8 mouse cellular contexts compared by ENCODE assay signal in genomic region chr5:139371631-139372401, GRCm38 (mm10). TPM values are rescaled to one million over a fixed set of nuclear protein-coding genes. Genes with fewer than 3 reads are reported as not detected.
A peak's percentile ranks its signal among the peaks of the same experiment; 100 is the strongest.
DNase-seq lines count a peak whose midpoint lies in the region; ATAC-seq and TF ChIP-seq lines count a peak whose summit lies in the region.

No protein-coding gene starts in this region.

- 3% methylated on average over 35 of the region's 39 CpGs for WGBS in hindbrain, embryonic 16.5 days
- 2% methylated on average over 39 of the region's 39 CpGs for WGBS in macrophage (ENCODE audit: missing documents)

- no peak for TF ChIP-seq CTCF in left cerebral cortex, adult 2 months (IDR thresholded peaks at IDR 0.05)

- H3K79me2 ChIP-seq in macrophage (ENCODE audit: inconsistent target) = peaks cover 60% of the 10 kb centered on the region

- peak overlapping the region; percentile 89 for H3K4me2 ChIP-seq in hindbrain, embryonic 16.5 days (ENCODE audit: low read length)

- intact Hi-C loops in left cerebral cortex, adult 2 months (cut with DNase I) = no loop called here

- ATAC-seq in activated CD4-positive, CD25-positive, alpha-beta regulatory T cell, adult 4 months = peak; percentile 95
- ATAC-seq in hindbrain, embryonic 16.5 days = peak; percentile 95

- no peaks in the 10 kb centered on the region for H3K36me3 ChIP-seq in hindbrain, embryonic 16.5 days (ENCODE audit: control insufficient read depth, insufficient read depth, low read length)
- H3K36me3 ChIP-seq in macrophage (ENCODE audit: inconsistent target) = no peaks in the 10 kb centered on the region

- H3K27ac ChIP-seq in hindbrain, embryonic 16.5 days (ENCODE audit: low read depth, low read length) = peak overlapping the region; percentile 86
- peak overlapping the region; percentile 94 for H3K27ac ChIP-seq in left cerebral cortex, adult 2 months
- peak overlapping the region; percentile 99 for H3K27ac ChIP-seq in macrophage

- no peaks in the 10 kb centered on the region for H3K9me3 ChIP-seq in hindbrain, embryonic 16.5 days (ENCODE audit: control insufficient read depth, low read length)

- no peaks in the 10 kb centered on the region for H3K27me3 ChIP-seq in hindbrain, embryonic 16.5 days (replicated peaks; ENCODE audit: control insufficient read depth, insufficient read depth, low read length)

- peak overlapping the region; percentile 95 for H3K9ac ChIP-seq in hindbrain, embryonic 16.5 days (ENCODE audit: low read depth, low read length)

- peak; percentile 82 to 91 for DNase-seq in cerebellum, postnatal 4 days (ENCODE audit: low spot score in 2 of 2)
- peak; percentile 91 for DNase-seq in gastrocnemius, adult 18-20 months (ENCODE audit: low spot score)
- peak; percentile 86 for DNase-seq in left cerebral cortex, adult 2 months (ENCODE audit: extremely low spot score in 1 of 2, low spot score in 2 of 2)
- peak; percentile 87 for DNase-seq in retina, postnatal 7 days (ENCODE audit: low read depth, low spot score)
- DNase-seq in urinary bladder, adult 2 months (ENCODE audit: low spot score) = peak; percentile 81

- peak overlapping the region; percentile 72 for H3K4me3 ChIP-seq in hindbrain, embryonic 16.5 days (ENCODE audit: low read length)
- peak overlapping the region; percentile 86 for H3K4me3 ChIP-seq in left cerebral cortex, adult 2 months
- H3K4me3 ChIP-seq in macrophage (ENCODE audit: inconsistent target) = peak overlapping the region; percentile 73

- peaks cover 18% of the 10 kb centered on the region for H3K4me1 ChIP-seq in hindbrain, embryonic 16.5 days (ENCODE audit: control insufficient read depth, insufficient read depth, low read depth, low read length)

RNA-seq across cellular contexts. Expression of gene Gpr146, which starts 5.7 kb away (rescaled TPM):
- 1 to 10 TPM; 8.1 to 8.8 TPM for polyA plus RNA-seq in activated CD4-positive, CD25-positive, alpha-beta regulatory T cell, adult 4 months (2017; shearing (Covaris generic))
- 10 to 100 TPM; 21.8 to 28.9 TPM for total RNA-seq in gastrocnemius, adult 18-20 months (2021)
- polyA plus RNA-seq in hindbrain, embryonic 16.5 days (2015; fragmentation: Nextera tagmentation; extraction: Ambion mirVana) = 3.1 and 4.0 TPM in 2 replicates
- 10 to 100 TPM; 12.5 to 13.9 TPM for total RNA-seq in left cerebral cortex, adult 2 months (2021)
- total RNA-seq in macrophage (2018; cell fraction: chromatin; rRNA removed) = 10 to 100 TPM in 10 of 26 experiments, 1 to 10 TPM in 13, under 1 TPM in 3; 0.91 to 39.6 (median 5.6) TPM
- 10 to 100 TPM in 20 of 26 experiments, 1 to 10 TPM in 6; 3.7 to 41.6 (median 20.4) TPM for total RNA-seq in macrophage (2018; cell fraction: cytosol; rRNA removed)
- 10 to 100 TPM in 19 of 26 experiments, 1 to 10 TPM in 7; 4.5 to 63.6 (median 13.4) TPM for total RNA-seq in macrophage (2018; cell fraction: nucleus; rRNA removed)
- polyA plus RNA-seq in macrophage (2018) = 14.0 to 34.3 TPM (median 20.6 TPM) in 3 replicates
- 16.4 and 22.2 TPM in 2 replicates for polyA plus RNA-seq in urinary bladder, adult 2 months (2012; rRNA removed)

RNA-seq across cellular contexts. Expression of gene Cyp2w1, which starts 19.4 kb away (rescaled TPM):
- not detected for polyA plus RNA-seq in activated CD4-positive, CD25-positive, alpha-beta regulatory T cell, adult 4 months (2017; shearing (Covaris generic))
- total RNA-seq in gastrocnemius, adult 18-20 months (2021) = not detected
- polyA plus RNA-seq in hindbrain, embryonic 16.5 days (2015; fragmentation: Nextera tagmentation; extraction: Ambion mirVana) = not detected in 2 replicates
- total RNA-seq in left cerebral cortex, adult 2 months (2021) = not detected
- not detected for total RNA-seq in macrophage (2018; cell fraction: chromatin; rRNA removed)
- not detected for total RNA-seq in macrophage (2018; cell fraction: cytosol; rRNA removed)
- total RNA-seq in macrophage (2018; cell fraction: nucleus; rRNA removed) = not detected
- polyA plus RNA-seq in macrophage (2018) = not detected in 3 replicates
- not detected in 2 replicates for polyA plus RNA-seq in urinary bladder, adult 2 months (2012; rRNA removed)

RNA-seq across cellular contexts. Expression of gene Cox19, which starts 20.6 kb away (rescaled TPM):
- 10 to 100 TPM; 62.8 to 67.6 TPM for polyA plus RNA-seq in activated CD4-positive, CD25-positive, alpha-beta regulatory T cell, adult 4 months (2017; shearing (Covaris generic))
- 10 to 100 TPM; 55.0 to 68.4 TPM for total RNA-seq in gastrocnemius, adult 18-20 months (2021)
- 95.1 and 98.6 TPM in 2 replicates for polyA plus RNA-seq in hindbrain, embryonic 16.5 days (2015; fragmentation: Nextera tagmentation; extraction: Ambion mirVana)
- total RNA-seq in left cerebral cortex, adult 2 months (2021) = 10 to 100 TPM; 67.6 to 69.4 TPM
- total RNA-seq in macrophage (2018; cell fraction: chromatin; rRNA removed) = 10 to 100 TPM in 20 of 26 experiments, 1 to 10 TPM in 6; 5.3 to 32.5 (median 15.9) TPM
- total RNA-seq in macrophage (2018; cell fraction: cytosol; rRNA removed) = 10 to 100 TPM; 11.3 to 25.9 (median 21.4) TPM
- total RNA-seq in macrophage (2018; cell fraction: nucleus; rRNA removed) = 10 to 100 TPM in 16 of 26 experiments, 1 to 10 TPM in 10; 4.4 to 19.3 (median 11.4) TPM
- polyA plus RNA-seq in macrophage (2018) = 15.7 to 21.8 TPM (median 18.8 TPM) in 3 replicates
- polyA plus RNA-seq in urinary bladder, adult 2 months (2012; rRNA removed) = 45.3 and 52.4 TPM in 2 replicates

RNA-seq across cellular contexts. Expression of gene C130050O18Rik, which starts 33.3 kb away (rescaled TPM):
- polyA plus RNA-seq in activated CD4-positive, CD25-positive, alpha-beta regulatory T cell, adult 4 months (2017; shearing (Covaris generic)) = not detected
- total RNA-seq in gastrocnemius, adult 18-20 months (2021) = under 1 TPM; 0.12 to 0.21 TPM
- polyA plus RNA-seq in hindbrain, embryonic 16.5 days (2015; fragmentation: Nextera tagmentation; extraction: Ambion mirVana) = 0.26 and 0.64 TPM in 2 replicates
- total RNA-seq in left cerebral cortex, adult 2 months (2021) = under 1 TPM; 0.29 to 0.63 TPM
- total RNA-seq in macrophage (2018; cell fraction: chromatin; rRNA removed) = 10 to 100 TPM in 4 of 26 experiments, 1 to 10 TPM in 16, under 1 TPM in 4, not detected in 2; 0.41 to 20.1 (median 4.7) TPM
- 10 to 100 TPM in 5 of 26 experiments, 1 to 10 TPM in 21; 1.4 to 11.9 (median 5.5) TPM for total RNA-seq in macrophage (2018; cell fraction: cytosol; rRNA removed)
- total RNA-seq in macrophage (2018; cell fraction: nucleus; rRNA removed) = 10 to 100 TPM in 6 of 26 experiments, 1 to 10 TPM in 19, not detected in 1; 2.1 to 17.8 (median 7.3) TPM
- polyA plus RNA-seq in macrophage (2018) = 3.5 to 9.1 TPM (median 7.6 TPM) in 3 replicates
- polyA plus RNA-seq in urinary bladder, adult 2 months (2012; rRNA removed) = 0.65 and 0.96 TPM in 2 replicates

RNA-seq across cellular contexts. Expression of gene Adap1, which starts 46.4 kb away (rescaled TPM):
- 1 to 10 TPM; 3.5 to 5.7 TPM for polyA plus RNA-seq in activated CD4-positive, CD25-positive, alpha-beta regulatory T cell, adult 4 months (2017; shearing (Covaris generic))
- 1 to 10 TPM in 1 of 2 experiments, under 1 TPM in 1; 0.66 to 1.4 TPM for total RNA-seq in gastrocnemius, adult 18-20 months (2021)
- polyA plus RNA-seq in hindbrain, embryonic 16.5 days (2015; fragmentation: Nextera tagmentation; extraction: Ambion mirVana) = 57.5 and 66.5 TPM in 2 replicates
- total RNA-seq in left cerebral cortex, adult 2 months (2021) = 100 to 1,000 TPM; 242 to 256 TPM
- 100 to 1,000 TPM in 8 of 26 experiments, 10 to 100 TPM in 18; 22.4 to 143 (median 79.4) TPM for total RNA-seq in macrophage (2018; cell fraction: chromatin; rRNA removed)
- 10 to 100 TPM; 39.1 to 96.5 (median 65.9) TPM for total RNA-seq in macrophage (2018; cell fraction: cytosol; rRNA removed)
- total RNA-seq in macrophage (2018; cell fraction: nucleus; rRNA removed) = 100 to 1,000 TPM in 6 of 26 experiments, 10 to 100 TPM in 20; 25.8 to 128 (median 81.1) TPM
- polyA plus RNA-seq in macrophage (2018) = 40.4 to 55.9 TPM (median 47.4 TPM) in 3 replicates
- polyA plus RNA-seq in urinary bladder, adult 2 months (2012; rRNA removed) = 45.4 and 46.6 TPM in 2 replicates

Comparison
In these comparisons a context has a peak if more than half of its experiments do, and no peak if none do; other contexts are left out.
1. Peak in every context shown above with its lines: DNase-seq, ATAC-seq, H3K4me3 ChIP-seq and H3K27ac ChIP-seq.